Mouse (Mus musculus) megakaryocyte, embryonic 14.5 days (primary cell): Measurements from ENCODE around the gene Cyb5r1.

Experiments
- FLI1 ChIP-seq: IDR thresholded peaks from 2 replicates; pipeline ENCODE4 v1.6.1; 2012; ENCODE audit warnings: low read length, inconsistent platforms, mixed read lengths
- GATA1 ChIP-seq: IDR thresholded peaks from 3 replicates; pipeline ENCODE4 v1.6.1; 2012; ENCODE audit warnings: mixed read lengths, low read length, inconsistent platforms, borderline replicate concordance

- TF ChIP-seq GATA1 (no peak), FLI1 (no peak)
These were observed 49.8 kb downstream of the Cyb5r1 start, which contains the start of gene Klhl12 for GRCm38 (mm10) chr1:134454904-134455824.
